Mouse (Mus musculus): Measurements from ENCODE around the gene Vmn1r200. TPM values are rescaled to one million over a fixed set of nuclear protein-coding genes. Genes with fewer than 3 reads are reported as not detected.

The Vmn1r200 gene
- polyA plus RNA-seq, 1 experiment, result not detected

GRCm38 (mm10) chr13:22402978-22403377 is 12.8 kb downstream of the Vmn1r200 start:
- no peaks in the 10 kb centered on the region for H3K27me3 ChIP-seq (ENCODE audit: control insufficient read depth, insufficient read depth, low read length)
- no peak overlapping the region for H3K27ac ChIP-seq (ENCODE audit: insufficient read depth, low read length)
- no peak for DNase-seq (ENCODE audit: low read depth in 1 of 2, low spot score in 2 of 2)
- no peaks in the 10 kb centered on the region for H3K36me3 ChIP-seq (ENCODE audit: control insufficient read depth, insufficient read depth, low read length)
- H3K4me3 ChIP-seq (ENCODE audit: extremely low read depth, insufficient read depth, insufficient read length), result no peak overlapping the region
- WGBS, result 78% methylated on average over 1 of the region's 1 CpGs
- TF ChIP-seq POLR2A (IDR thresholded peaks at IDR 0.05; ENCODE audit: low read depth, low read length), result no peak
- TF ChIP-seq CTCF (IDR thresholded peaks at IDR 0.05; ENCODE audit: extremely low read depth, insufficient read depth, insufficient read length, insufficient replicate concordance), result no peak
- no peaks in the 10 kb centered on the region for H3K4me1 ChIP-seq (ENCODE audit: control insufficient read depth, insufficient read depth, insufficient read length)

Other genes starting within 250 kb of the Vmn1r200 start
- not detected in 2 replicates for gene Vmn1r191, start 206.4 kb upstream of the Vmn1r200 start, polyA plus RNA-seq (2012; rRNA removed)
- not detected in 2 replicates for gene Vmn1r192, start 199.2 kb upstream of the Vmn1r200 start, polyA plus RNA-seq (2012; rRNA removed)
- gene Vmn1r193, start 167.2 kb upstream of the Vmn1r200 start, polyA plus RNA-seq (2012; rRNA removed), result not detected in 2 replicates
- not detected in 2 replicates for gene Vmn1r194, start 146.2 kb upstream of the Vmn1r200 start, polyA plus RNA-seq (2012; rRNA removed)
- not detected in 2 replicates for gene Vmn1r195, start 119.9 kb upstream of the Vmn1r200 start, polyA plus RNA-seq (2012; rRNA removed)
- not detected in 2 replicates for gene Vmn1r196, start 100.5 kb upstream of the Vmn1r200 start, polyA plus RNA-seq (2012; rRNA removed)
- gene Vmn1r197, start 65.8 kb upstream of the Vmn1r200 start, polyA plus RNA-seq (2012; rRNA removed), result not detected in 2 replicates
- not detected in 2 replicates for gene Vmn1r198, start 40.0 kb upstream of the Vmn1r200 start, polyA plus RNA-seq (2012; rRNA removed)
- gene Vmn1r199, start 10.6 kb upstream of the Vmn1r200 start, polyA plus RNA-seq (2012; rRNA removed), result not detected in 2 replicates
- gene Vmn1r201, start 81.5 kb downstream of the Vmn1r200 start, polyA plus RNA-seq (2012; rRNA removed), result not detected in 2 replicates
- gene Vmn1r202, start 115.0 kb downstream of the Vmn1r200 start, polyA plus RNA-seq (2012; rRNA removed), result 0.01 TPM in 1 of 2 replicates, not detected in the other
- gene Vmn1r203, start 127.7 kb downstream of the Vmn1r200 start, polyA plus RNA-seq (2012; rRNA removed), result not detected in 2 replicates
- gene Vmn1r204, start 162.8 kb downstream of the Vmn1r200 start, polyA plus RNA-seq (2012; rRNA removed), result not detected in 2 replicates
- not detected in 2 replicates for gene Vmn1r205, start 202.6 kb downstream of the Vmn1r200 start, polyA plus RNA-seq (2012; rRNA removed)
- gene Vmn1r206, start 233.9 kb downstream of the Vmn1r200 start, polyA plus RNA-seq (2012; rRNA removed), result not detected in 2 replicates